Mouse (Mus musculus) spleen, adult 2 months (tissue): ENCODE measurements at regions not wholly inside any gene's neighbourhood (a gene's known extent, or its start where the extent isn't known, plus 50 kb on each side); places are given as distances from the start of the nearest gene placed in this dataset.

Source experiments
- DNase-seq, 2 experiments: peaks; one replicate each; pipeline versions ENCODE4 v3.0.0 to v3.0.0-alpha.2; 2012 to 2021; ENCODE audit warnings: low spot score in 2 of 2, low read depth in 1 of 2
- H3K27ac ChIP-seq: fragments of 200-500 bp; 2 replicates; pipeline ENCODE4 v1.5.1; 2012; ENCODE audit warnings: low read length, inconsistent platforms; ENCODE audit not compliant: insufficient read depth
- H3K27me3 ChIP-seq: fragments of 200-500 bp; 2 replicates; pipeline ENCODE4 v1.6.1; 2012; ENCODE audit warnings: mild to moderate bottlenecking, moderate library complexity, low read length, inconsistent platforms; ENCODE audit not compliant: control insufficient read depth, insufficient read depth
- H3K36me3 ChIP-seq: fragments of 200-500 bp; 2 replicates; pipeline ENCODE4 v1.6.1; 2012; ENCODE audit warnings: mild to moderate bottlenecking, low read length, inconsistent platforms; ENCODE audit not compliant: control insufficient read depth, insufficient read depth
- H3K4me1 ChIP-seq: fragments of 200-500 bp; 2 replicates; pipeline ENCODE4 v1.6.1; 2011; ENCODE audit warnings: inconsistent platforms; ENCODE audit not compliant: control insufficient read depth, insufficient read depth, insufficient read length
- H3K4me3 ChIP-seq: fragments of 200-500 bp; 2 replicates; pipeline ENCODE4 v1.5.1; 2011; ENCODE audit warnings: mild to moderate bottlenecking, inconsistent platforms; ENCODE audit not compliant: insufficient read depth, insufficient read length; ENCODE audit errors: extremely low read depth
- CTCF ChIP-seq: fragments of 200-500 bp; IDR thresholded peaks from 2 replicates; pipeline ENCODE4 v1.5.1; 2011; ENCODE audit warnings: mild to moderate bottlenecking, inconsistent platforms; ENCODE audit not compliant: insufficient read depth, insufficient read length, insufficient replicate concordance; ENCODE audit errors: extremely low read depth
- POLR2A ChIP-seq: fragments of 200-500 bp; IDR thresholded peaks from 2 replicates; pipeline ENCODE4 v1.6.1; 2011; ENCODE audit warnings: low read depth, low read length, inconsistent platforms
- WGBS: fragments of 180-500 bp; shearing (Covaris S2); methylation state at CpG from one replicate; pipeline ENCODE4 v1.1.7; 2018; 5-methylcytosine and 5-hydroxymethylcytosine counted together

- no peak overlapping the region for H3K27ac ChIP-seq
- no peaks in the 10 kb centered on the region for H3K36me3 ChIP-seq
- H3K4me1 ChIP-seq, result no peaks in the 10 kb centered on the region
- no peak for DNase-seq
- no peaks in the 10 kb centered on the region for H3K27me3 ChIP-seq
- TF ChIP-seq POLR2A, result no peak
- WGBS, result 80% methylated on average over 4 of the region's 4 CpGs
- no peak overlapping the region for H3K4me3 ChIP-seq
Measured at GRCm38 (mm10) chr14:25019306-25019905, 439.6 kb upstream of the Zmiz1 start.

DNA sequence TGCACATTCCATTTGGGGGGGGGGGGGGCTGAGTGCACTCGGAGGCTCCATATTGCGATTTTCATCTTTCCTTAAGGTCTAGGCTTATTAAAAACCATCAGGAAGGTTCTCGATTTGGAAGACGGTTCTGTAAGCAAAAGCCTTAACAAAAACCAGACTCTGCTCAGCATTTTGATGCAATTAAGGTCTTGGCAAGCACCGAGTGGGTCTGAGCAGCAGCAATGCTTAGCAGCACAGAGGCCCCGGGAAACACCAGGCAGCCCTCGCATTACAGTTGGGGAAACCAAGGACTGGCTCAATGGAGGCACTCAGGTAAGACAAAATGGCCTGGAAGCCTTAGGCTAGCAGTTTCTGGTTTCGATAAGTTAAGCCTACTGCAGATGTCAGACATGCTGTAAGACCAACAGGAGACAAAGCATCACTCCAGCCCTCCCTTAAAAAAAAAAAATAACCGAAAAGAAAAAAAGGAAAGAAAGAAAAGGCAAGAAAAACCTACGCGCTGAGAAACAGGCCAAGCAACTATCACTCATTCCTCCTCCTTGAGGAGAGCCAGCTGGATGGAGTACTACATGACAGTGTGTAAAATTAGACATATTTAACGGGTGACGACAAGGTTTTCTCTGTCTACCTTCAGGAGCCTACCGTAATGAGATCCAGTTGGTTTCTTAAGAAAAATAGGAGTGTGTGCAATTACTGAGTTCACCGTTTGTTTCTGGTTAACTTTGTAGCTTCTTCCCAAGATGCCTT lies 436.3 kb upstream of the Zmiz1 start:
- H3K27ac ChIP-seq, result no peak overlapping the region
- no peaks in the 10 kb centered on the region for H3K4me1 ChIP-seq
- no peaks in the 10 kb centered on the region for H3K36me3 ChIP-seq
- DNase-seq, result no peak
- TF ChIP-seq CTCF, result no peak
- H3K27me3 ChIP-seq, result no peaks in the 10 kb centered on the region
- 89% methylated on average over 15 of the region's 15 CpGs for WGBS
- no peak overlapping the region for H3K4me3 ChIP-seq

DNA sequence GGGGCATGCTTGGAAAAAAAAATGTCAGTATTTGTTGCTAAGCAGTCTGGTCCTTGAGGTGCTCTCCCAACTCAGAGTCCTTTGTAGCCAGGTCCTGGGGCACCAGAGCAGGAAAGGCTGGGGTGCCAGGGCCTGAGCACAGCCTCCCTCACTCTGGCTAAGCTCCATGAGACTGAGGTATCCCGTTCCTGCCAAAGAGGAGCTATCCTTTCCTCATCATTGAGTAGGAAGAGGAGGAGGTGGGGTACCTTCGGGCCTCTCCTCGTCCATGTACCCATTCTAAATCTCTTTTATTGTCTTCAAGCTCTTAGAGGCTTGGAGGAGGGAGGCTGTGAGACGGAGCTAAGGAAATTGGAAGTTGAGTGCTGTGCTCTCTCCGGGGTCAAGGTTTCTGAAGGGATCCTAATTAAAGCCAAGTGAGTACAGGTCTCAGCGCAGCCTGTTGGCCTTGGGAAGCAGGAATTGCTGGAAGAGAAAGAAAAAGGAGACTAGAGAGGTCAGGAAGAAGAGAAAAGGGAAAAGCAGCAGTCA lies 435.6 kb upstream of the Zmiz1 start:
- H3K27me3 ChIP-seq, result no peaks in the 10 kb centered on the region
- no peak for TF ChIP-seq CTCF
- TF ChIP-seq POLR2A, result no peak
- WGBS, result 80% methylated on average over 6 of the region's 6 CpGs
- no peaks in the 10 kb centered on the region for H3K36me3 ChIP-seq
- H3K4me1 ChIP-seq, result no peaks in the 10 kb centered on the region
- H3K27ac ChIP-seq, result no peak overlapping the region
- H3K4me3 ChIP-seq, result no peak overlapping the region
- DNase-seq, result no peak

GRCm38 (mm10) chr14:25025074-25025473 lies 433.9 kb upstream of the Zmiz1 start:
- TF ChIP-seq POLR2A (no peak), CTCF (no peak)
- H3K4me3 ChIP-seq, result no peak overlapping the region
- no peaks in the 10 kb centered on the region for H3K4me1 ChIP-seq
- DNase-seq, result no peak
- 85% methylated on average over 6 of the region's 6 CpGs for WGBS
- H3K27ac ChIP-seq, result no peak overlapping the region
- no peaks in the 10 kb centered on the region for H3K36me3 ChIP-seq
- H3K27me3 ChIP-seq, result no peaks in the 10 kb centered on the region

DNA sequence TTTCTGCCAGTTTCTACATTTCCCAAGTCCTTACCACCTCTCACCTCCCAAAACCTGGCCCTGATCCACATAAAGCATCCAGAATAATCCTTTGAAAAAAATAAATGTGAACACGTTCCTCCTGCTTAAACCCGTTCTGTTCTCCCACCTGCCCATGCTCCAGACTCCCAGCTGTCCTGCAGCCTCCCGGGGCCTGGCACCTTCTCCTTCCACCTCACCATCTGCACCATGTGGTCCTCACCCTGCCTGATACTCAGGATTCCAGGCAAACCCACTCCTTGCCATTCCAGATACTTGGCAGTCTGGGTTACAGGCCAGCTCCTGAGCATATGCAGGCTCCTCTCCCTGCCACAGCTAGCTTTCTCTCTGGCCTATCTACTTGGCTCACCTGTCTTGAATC lies 431.9 kb upstream of the Zmiz1 start:
- Histone ChIP-seq H3K36me3 (no peaks in the 10 kb centered on the region), H3K27me3 (no peaks in the 10 kb centered on the region), H3K4me1 (no peaks in the 10 kb centered on the region), H3K27ac (no peak overlapping the region), H3K4me3 (no peak overlapping the region)
- no peak for TF ChIP-seq CTCF
- no peak for TF ChIP-seq POLR2A
- WGBS, result 87% methylated on average over 3 of the region's 3 CpGs
- DNase-seq, result no peak

GRCm38 (mm10) chr14:25027842-25028241 lies 431.1 kb upstream of the Zmiz1 start:
- WGBS, result 91% methylated on average over 1 of the region's 1 CpGs
- H3K27ac ChIP-seq, result no peak overlapping the region
- no peaks in the 10 kb centered on the region for H3K27me3 ChIP-seq
- no peaks in the 10 kb centered on the region for H3K4me1 ChIP-seq
- H3K4me3 ChIP-seq, result no peak overlapping the region
- H3K36me3 ChIP-seq, result no peaks in the 10 kb centered on the region
- TF ChIP-seq CTCF (no peak), POLR2A (no peak)
- no peak for DNase-seq

DNA sequence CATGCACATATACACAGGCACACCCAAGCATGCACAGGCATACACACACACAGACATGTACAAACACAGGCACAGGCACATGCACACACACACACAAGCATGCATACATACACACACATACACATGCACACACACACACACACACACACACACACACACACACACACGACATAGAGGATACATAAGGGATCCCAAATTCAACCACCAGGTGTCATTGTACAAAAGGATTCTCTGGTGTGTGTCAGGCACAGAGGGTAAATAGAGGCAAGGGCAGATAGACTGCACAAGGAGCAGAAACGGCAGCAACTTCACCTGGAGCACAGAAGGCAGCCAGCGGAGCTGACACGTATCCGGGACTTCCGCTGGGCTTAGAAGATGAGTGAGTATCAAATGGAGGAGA lies 428.1 kb upstream of the Zmiz1 start:
- TF ChIP-seq CTCF (no peak), POLR2A (no peak)
- 84% methylated on average over 6 of the region's 6 CpGs for WGBS
- Histone ChIP-seq H3K27ac (no peak overlapping the region), H3K4me1 (no peaks in the 10 kb centered on the region), H3K27me3 (no peaks in the 10 kb centered on the region), H3K36me3 (no peaks in the 10 kb centered on the region), H3K4me3 (no peak overlapping the region)
- no peak for DNase-seq
